Mouse (Mus musculus): ENCODE results near the gene Icmt.
A peak's percentile ranks its signal among the peaks of the same experiment; 100 is the strongest.

Icmt gene

DNA sequence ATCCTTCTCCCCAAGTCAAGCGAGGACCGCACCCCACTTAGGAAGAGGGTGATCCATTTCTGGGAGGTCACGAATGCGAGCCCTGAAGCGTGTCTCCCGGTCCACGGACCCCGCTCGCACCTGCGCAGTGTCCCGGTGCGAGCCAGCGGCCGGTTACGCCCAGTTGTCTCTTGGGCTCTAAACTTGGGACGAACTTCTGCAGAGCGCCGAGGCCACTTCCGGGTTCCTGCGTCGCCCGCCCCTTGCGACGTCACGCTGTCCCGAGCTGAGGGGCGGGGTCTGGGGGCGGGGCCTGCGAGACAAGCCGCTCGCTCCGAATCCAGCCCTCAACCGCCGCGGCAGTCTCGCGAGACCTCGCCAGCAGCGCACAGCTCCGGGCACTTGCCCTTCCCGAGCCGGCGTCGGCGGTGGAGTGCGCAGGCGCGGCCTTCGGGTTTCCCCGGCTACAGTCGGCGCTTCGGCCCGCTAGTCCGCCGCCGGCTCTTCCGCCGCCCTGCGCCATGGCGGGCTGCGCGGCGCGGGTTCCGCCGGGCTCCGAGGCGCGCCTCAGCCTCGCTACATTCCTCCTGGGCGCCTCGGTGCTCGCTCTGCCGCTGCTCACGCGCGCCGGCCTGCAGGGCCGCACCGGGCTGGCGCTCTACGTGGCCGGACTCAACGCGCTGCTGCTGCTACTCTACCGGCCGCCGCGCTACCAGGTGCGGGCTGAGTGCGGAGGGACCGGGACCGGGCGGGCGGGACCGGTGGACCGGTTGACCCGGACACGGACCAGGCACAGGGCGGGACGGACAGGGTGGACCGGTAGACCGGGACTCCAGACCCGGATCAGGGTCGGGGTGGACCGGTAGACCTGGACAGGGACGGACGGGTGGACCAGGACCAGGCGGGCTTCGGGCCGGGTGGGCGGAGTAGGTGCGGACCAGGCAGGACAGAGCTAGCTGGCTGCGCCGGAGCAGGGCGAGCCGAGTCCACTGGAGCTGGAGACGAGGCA lies at the start of gene Icmt:
Icmt (plus strand) TSS at position 354 of the 988 bp plus-strand sequence.
- Histone ChIP-seq H3K27me3 (ENCODE audit: control insufficient read depth, insufficient read depth, low read length, poor library complexity, severe bottlenecking) (no peaks in the 10 kb centered on the region), H3K36me3 (ENCODE audit: control insufficient read depth, insufficient read depth, low read length, poor library complexity, severe bottlenecking) (no peaks in the 10 kb centered on the region; the same call in 1 of the 2 replicates)
- peak; percentile 100 for DNase-seq (ENCODE audit: low read depth, low spot score)

DNA sequence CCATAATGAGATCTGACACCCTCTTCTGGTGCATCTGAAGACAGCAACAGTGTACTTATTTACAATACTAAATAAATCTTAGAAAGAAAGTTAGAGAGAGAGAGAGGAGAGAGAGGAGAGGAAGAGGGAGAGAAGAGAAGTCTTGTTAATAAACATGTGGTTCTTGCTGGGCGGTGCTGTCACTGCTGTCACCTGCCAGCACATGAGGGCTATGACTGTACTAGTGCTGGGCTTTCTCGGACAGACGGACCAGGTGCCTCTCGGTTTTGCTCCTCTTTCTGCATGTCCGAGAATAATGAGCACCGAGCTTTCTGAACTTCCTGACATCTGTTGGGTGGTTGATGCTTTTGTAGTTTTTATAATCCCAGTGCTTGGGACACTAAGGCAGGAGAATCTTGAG lies 46.4 kb upstream of the Icmt start:
- Histone ChIP-seq H3K36me3 (ENCODE audit: control insufficient read depth, insufficient read depth, low read length, poor library complexity, severe bottlenecking) (no peaks in the 10 kb centered on the region), H3K27me3 (ENCODE audit: control insufficient read depth, insufficient read depth, low read length, poor library complexity, severe bottlenecking) (no peaks in the 10 kb centered on the region)
- no peak for DNase-seq (ENCODE audit: low read depth, low spot score)

DNA sequence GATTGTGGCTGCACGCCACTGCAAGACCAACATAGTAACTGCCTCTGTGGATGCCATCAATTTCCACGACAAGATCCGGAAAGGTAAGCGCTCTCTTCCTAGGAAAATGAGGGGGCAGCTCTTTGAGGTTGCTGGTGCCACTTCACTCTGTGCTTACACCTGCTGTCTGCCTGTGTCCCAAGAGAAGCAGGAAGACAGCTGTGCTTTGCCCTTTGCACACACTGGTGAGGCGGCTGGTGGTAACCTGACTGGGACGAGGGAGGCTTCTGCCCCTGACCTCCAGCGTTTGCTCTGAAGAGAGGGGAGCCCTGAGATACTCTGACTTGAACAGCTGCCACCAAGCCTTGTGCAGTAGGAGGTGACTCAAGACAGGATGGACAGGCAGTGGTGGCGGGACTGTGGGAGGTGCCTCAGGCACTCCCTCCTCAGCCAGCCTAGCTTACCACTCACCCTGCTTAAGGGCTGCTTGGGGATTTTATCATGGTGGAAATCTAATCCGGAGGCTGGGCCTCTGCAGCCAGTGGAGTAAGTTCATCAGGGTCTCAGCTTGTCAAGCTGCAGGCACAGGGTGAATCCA lies 43.8 kb upstream of the Icmt start:
- H3K27me3 ChIP-seq (ENCODE audit: control insufficient read depth, insufficient read depth, low read length, poor library complexity, severe bottlenecking), result no peaks in the 10 kb centered on the region
- H3K36me3 ChIP-seq (ENCODE audit: control insufficient read depth, insufficient read depth, low read length, poor library complexity, severe bottlenecking), result no peaks in the 10 kb centered on the region
- DNase-seq (ENCODE audit: low read depth, low spot score), result no peak

DNA sequence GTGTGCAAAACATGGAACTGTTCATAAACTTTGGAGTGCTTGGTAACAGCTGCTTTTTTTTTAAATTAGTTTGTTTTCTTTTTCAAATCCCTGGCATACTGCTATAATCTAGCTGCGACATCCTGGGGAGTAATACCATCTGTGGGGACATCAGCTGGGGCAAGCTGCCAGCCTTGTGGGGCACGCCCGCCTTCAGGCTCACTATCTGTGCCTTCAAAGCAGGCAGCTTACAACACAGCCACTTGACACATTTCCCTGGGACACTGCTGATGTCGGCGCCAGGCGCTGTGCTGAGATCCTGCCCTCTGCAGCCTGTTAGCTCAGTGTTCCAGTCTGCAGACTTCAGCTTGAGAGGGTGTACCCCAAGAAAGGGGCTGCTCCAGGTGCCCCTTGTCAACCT lies 40.0 kb upstream of the Icmt start:
- no peak for DNase-seq (ENCODE audit: low read depth, low spot score)
- Histone ChIP-seq H3K27me3 (ENCODE audit: control insufficient read depth, insufficient read depth, low read length, poor library complexity, severe bottlenecking) (no peaks in the 10 kb centered on the region), H3K36me3 (ENCODE audit: control insufficient read depth, insufficient read depth, low read length, poor library complexity, severe bottlenecking) (no peaks in the 10 kb centered on the region)

DNA sequence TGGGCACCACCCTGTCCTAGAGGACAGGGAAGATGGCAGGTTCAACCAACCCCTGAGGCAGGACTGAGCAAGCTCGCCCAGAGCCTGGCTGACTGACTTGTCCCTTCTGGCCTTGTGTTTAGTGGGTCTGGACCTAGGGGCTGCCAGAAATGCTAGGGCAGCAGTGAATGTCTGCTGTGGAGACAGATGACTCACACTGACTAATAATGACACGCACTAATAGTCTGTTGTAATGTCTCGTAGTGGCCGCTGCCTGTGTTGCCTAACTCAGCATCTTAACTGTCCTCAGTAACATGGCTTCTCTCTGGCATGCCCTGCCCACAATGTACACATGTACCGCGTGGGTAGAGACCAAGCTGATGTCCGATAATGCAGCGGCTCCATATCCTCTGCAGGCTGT lies 36.6 kb upstream of the Icmt start:
- DNase-seq (ENCODE audit: low read depth, low spot score), result no peak
- Histone ChIP-seq H3K27me3 (ENCODE audit: control insufficient read depth, insufficient read depth, low read length, poor library complexity, severe bottlenecking) (no peaks in the 10 kb centered on the region), H3K36me3 (ENCODE audit: control insufficient read depth, insufficient read depth, low read length, poor library complexity, severe bottlenecking) (no peaks in the 10 kb centered on the region)

DNA sequence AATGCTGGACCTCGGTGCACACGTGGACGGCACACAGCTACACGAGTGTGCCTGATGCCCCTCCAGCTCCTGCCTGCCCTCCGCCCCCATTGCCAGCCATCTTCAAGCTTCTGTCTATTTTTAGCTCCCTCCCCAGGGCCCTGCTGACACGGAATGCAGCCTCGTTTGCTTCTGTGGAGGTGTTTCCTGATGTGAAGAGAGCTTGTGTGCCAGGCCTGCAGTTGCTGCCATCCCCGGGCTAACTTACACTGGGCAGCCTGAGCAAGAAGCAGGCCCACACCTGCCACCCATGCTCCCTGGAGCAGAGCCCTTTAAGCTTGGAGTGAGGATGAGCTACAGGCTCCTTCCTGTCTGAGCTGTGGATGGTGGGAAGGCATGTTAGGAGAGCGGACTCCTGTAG lies 34.8 kb upstream of the Icmt start:
- DNase-seq (ENCODE audit: low read depth, low spot score), result no peak
- H3K27me3 ChIP-seq (ENCODE audit: control insufficient read depth, insufficient read depth, low read length, poor library complexity, severe bottlenecking), result no peaks in the 10 kb centered on the region
- no peaks in the 10 kb centered on the region for H3K36me3 ChIP-seq (ENCODE audit: control insufficient read depth, insufficient read depth, low read length, poor library complexity, severe bottlenecking)

DNA sequence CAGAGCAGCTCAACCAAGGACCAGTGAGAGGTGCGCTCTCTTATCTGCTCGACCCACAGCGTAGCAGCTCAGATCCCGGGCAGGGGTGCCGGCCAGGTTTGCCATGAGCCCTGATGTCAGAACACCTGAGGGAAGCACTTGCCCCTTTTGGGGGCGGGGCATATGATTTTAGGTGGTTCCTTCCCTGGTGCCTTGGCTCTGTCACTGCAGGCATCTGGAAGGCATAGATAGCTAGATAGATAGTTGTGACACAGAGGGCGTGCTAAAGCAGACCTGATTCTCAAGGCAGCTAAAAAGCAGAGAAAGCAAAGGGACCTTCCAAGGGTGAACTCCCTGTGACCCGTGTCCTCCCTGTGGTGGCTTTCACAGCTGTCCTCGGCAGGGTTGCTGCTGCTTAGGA lies 33.9 kb upstream of the Icmt start:
- no peak for DNase-seq (ENCODE audit: low read depth, low spot score)
- Histone ChIP-seq H3K27me3 (ENCODE audit: control insufficient read depth, insufficient read depth, low read length, poor library complexity, severe bottlenecking) (no peaks in the 10 kb centered on the region), H3K36me3 (ENCODE audit: control insufficient read depth, insufficient read depth, low read length, poor library complexity, severe bottlenecking) (no peaks in the 10 kb centered on the region)

DNA sequence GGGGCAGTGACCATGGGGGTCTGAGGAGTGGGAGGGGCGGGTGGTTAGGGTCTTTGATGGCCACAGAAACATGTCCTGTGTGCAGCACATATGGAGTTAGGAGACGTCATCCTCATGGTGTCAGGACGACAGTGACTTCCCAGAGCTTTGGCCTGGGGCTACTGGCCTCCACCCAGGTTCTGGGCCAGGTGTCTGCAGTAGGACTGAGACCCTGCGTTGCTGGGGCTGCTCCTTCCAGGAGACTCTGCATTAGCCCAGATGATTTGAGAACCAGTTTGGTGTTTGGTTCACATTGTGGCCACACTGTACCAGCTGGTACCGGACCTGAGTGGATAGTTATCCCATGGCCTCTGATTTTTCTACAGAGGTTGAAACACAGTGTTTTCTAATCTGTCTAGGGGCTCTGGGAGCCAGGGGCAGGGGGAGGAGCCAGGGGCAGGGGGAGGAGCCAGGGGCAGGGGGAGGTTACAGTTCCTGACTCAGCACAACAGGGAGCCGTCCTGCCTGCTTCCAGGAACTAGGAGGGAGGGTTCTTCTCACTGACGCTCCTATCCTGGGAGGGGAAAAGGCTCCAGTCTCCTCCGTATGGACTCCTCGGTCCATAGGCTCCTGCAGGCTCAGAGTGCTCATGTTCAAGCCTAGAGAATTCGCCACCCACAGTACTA lies 33.4 kb upstream of the Icmt start:
- DNase-seq (ENCODE audit: low read depth, low spot score), result no peak
- no peaks in the 10 kb centered on the region for H3K27me3 ChIP-seq (ENCODE audit: control insufficient read depth, insufficient read depth, low read length, poor library complexity, severe bottlenecking)

DNA sequence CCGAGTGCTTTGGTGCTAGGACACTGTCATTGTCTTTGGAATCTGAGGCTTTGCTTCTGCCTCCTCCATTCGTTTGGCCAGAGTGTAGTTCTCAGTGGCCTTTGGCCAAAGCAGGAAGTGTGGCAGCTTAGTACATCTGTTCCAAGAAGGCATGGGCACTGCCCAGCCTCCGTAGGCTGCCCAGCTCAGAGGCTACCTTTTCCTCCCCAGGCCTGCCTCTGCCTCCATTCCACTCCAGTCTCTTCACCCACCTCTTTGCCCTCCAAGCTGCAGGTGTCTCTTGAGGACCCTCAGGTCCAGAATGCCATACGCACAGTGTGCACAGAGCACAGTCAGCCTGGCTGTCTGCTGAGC lies 32.9 kb upstream of the Icmt start:
- no peak for DNase-seq (ENCODE audit: low read depth, low spot score)
- no peaks in the 10 kb centered on the region for H3K36me3 ChIP-seq (ENCODE audit: control insufficient read depth, insufficient read depth, low read length, poor library complexity, severe bottlenecking)

More for the DNA sequence above, 33.4 kb upstream of the Icmt start:
- H3K36me3 ChIP-seq (ENCODE audit: control insufficient read depth, insufficient read depth, low read length, poor library complexity, severe bottlenecking), result no peaks in the 10 kb centered on the region

DNA sequence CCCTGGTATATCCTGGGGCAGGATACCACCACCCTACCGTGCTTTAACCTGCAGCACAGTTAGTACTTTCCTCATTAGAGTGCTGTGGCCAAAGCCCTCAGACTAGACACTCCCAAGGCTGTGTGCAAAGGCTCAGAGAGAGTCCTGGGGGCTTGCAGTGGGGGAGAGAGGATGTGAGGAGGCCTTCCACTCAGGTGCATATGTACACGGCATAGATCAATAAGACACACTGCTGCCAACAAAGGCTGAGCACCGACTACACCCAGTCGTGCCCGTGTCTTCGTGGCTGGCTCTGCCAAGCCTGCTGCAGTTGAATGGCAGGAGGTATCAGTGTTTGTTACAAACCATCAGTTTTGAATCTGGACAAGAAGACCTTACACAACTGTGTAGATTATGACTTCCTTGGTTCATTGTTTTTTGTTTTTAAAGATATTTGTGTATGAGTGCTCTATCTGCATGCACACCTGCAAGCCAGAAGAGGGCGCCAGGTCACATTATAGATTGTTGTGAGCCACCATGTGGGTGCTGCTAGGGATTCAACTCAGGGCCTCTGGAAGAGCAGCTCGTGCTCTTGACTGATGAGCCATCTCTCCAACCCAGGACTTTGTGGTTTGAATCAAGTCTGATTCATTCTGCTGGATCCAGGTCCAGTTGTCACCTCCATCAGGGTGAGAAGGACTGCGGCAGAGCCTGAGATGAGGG lies 32.0 kb upstream of the Icmt start:
- DNase-seq (ENCODE audit: low read depth, low spot score), result no peak
- H3K36me3 ChIP-seq (ENCODE audit: control insufficient read depth, insufficient read depth, low read length, poor library complexity, severe bottlenecking), result no peaks in the 10 kb centered on the region

More for the DNA sequence above, 32.9 kb upstream of the Icmt start:
- H3K27me3 ChIP-seq (ENCODE audit: control insufficient read depth, insufficient read depth, low read length, poor library complexity, severe bottlenecking), result no peaks in the 10 kb centered on the region

DNA sequence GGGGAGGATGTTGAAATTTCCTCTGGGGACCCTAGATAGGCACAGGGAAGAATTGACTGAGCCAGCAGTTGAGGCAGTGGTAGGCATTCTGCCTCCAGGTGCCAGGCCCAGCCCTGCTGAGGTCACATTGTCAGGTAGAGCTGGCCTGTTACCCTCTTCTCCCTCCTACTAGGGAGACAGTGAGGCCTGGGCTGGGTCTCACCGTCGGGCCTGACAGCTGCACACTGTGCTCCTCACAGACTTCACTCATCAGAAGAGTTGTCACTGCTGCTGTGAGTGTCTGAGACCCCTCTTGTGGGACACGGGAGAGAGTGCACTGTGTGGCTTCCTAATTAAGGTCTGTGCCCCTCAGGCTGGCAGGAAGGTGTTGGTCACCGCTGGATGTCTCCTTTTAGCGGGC lies 31.2 kb upstream of the Icmt start:
- no peaks in the 10 kb centered on the region for H3K27me3 ChIP-seq (ENCODE audit: control insufficient read depth, insufficient read depth, low read length, poor library complexity, severe bottlenecking)
- no peaks in the 10 kb centered on the region for H3K36me3 ChIP-seq (ENCODE audit: control insufficient read depth, insufficient read depth, low read length, poor library complexity, severe bottlenecking)
- DNase-seq (ENCODE audit: low read depth, low spot score), result no peak

More for the DNA sequence above, 32.0 kb upstream of the Icmt start:
- H3K27me3 ChIP-seq (ENCODE audit: control insufficient read depth, insufficient read depth, low read length, poor library complexity, severe bottlenecking), result no peaks in the 10 kb centered on the region

DNA sequence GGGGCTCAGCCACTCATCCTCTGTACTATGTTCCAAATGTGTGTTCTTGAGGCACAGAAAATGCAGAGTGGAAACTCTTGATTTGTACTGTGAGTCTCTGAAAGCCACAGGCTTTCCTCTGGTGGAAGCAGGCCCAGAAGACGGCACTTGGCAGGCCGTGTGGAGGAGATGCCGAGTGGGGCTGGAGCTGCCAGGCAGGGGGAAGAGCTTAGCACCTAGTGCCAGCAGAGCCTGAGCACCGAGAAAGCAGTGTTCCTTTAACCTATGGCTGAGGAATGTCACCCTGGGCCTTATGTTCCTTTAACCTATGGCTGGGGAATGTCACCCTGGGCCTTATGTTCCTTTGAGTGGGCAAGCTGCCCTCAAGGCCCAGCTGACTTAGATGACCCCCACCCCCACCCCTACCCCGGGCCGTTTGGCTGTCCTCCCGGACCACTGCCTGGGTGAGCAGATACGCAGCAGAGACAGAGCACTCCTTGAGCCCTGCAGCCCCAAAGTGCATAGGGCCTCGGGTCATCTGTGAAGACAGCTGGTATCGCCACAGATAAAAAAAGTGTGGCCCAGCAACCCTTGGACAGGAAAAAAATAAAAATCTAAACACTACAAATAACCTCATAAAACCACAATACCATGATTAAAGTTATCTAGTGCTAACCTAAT lies 30.7 kb upstream of the Icmt start:
- Histone ChIP-seq H3K36me3 (ENCODE audit: control insufficient read depth, insufficient read depth, low read length, poor library complexity, severe bottlenecking) (no peaks in the 10 kb centered on the region), H3K27me3 (ENCODE audit: control insufficient read depth, insufficient read depth, low read length, poor library complexity, severe bottlenecking) (no peaks in the 10 kb centered on the region)
- no peak for DNase-seq (ENCODE audit: low read depth, low spot score)

DNA sequence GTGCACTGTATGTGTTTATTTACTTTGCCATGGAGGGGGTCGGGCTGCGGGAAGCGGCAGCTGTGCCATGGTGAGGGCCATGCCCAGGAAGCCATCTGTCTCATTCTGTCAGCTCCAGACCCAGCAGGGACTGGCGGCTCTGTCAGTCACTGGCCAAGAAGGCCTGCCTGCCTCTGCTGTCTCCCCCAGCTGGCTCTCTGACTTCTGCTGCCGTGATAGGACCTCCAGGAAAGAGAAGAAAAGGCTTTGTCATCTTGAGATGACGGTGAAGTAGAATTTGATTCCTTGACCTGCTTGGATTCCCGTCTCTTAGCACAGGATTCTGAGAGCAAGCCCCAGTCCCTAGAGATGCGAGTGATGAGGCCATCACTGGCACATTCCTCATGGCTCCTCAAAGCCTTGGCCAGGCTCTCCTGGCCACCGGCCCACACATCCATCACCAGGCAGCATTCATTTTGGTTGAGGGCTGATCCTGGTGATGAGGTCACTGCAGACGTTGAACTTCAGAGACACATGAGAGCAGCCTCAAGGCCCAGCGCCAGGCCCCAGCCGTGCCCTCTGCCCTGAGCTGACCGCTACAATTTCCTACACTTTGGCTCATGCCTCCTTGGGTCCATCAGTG lies 29.2 kb upstream of the Icmt start:
- DNase-seq (ENCODE audit: low read depth, low spot score), result no peak
- Histone ChIP-seq H3K36me3 (ENCODE audit: control insufficient read depth, insufficient read depth, low read length, poor library complexity, severe bottlenecking) (no peaks in the 10 kb centered on the region), H3K27me3 (ENCODE audit: control insufficient read depth, insufficient read depth, low read length, poor library complexity, severe bottlenecking) (no peaks in the 10 kb centered on the region)

DNA sequence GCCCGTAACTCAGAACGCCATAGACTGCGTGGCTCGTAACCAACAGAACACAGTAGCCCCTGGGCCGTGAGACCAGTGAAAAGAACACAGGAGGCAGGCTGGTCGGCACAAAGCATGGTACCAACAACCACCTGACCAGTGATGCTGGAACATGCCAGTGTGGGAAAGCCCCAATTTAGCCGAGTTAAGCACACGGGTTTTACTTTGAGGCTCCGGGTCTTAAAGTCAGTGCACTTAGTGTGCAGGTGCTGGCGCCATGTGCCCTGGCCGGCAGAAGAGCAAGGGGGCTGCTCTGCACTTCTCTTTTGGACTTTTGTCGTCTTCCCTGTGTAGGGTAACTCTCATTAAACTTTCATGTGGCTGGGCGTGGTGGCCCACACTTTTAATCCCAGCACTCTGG lies 27.1 kb upstream of the Icmt start:
- Histone ChIP-seq H3K36me3 (ENCODE audit: control insufficient read depth, insufficient read depth, low read length, poor library complexity, severe bottlenecking) (no peaks in the 10 kb centered on the region), H3K27me3 (ENCODE audit: control insufficient read depth, insufficient read depth, low read length, poor library complexity, severe bottlenecking) (no peaks in the 10 kb centered on the region)
- no peak for DNase-seq (ENCODE audit: low read depth, low spot score)

All from splenic B cell, adult 2 months (primary cell).